In the genomic region with DNA sequence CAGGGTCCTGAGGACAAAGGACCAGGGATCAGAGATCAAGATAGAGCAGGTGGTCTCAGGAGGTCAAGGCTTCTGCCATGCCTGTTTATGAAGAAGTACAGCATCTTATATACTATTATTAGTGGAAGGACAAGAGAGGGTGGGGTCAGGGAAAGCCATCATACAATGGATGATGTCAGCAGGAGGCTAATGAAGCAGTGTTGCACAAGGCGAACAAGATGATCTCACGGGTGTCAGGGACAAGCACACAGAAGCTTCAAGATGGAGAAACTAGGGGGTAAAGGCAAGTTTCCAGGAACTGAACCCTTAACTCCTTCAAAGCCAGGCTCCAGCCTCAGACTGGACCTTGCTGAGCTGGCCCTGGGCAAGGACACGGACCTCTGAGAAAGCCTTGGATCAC, we compare ENCODE assay signal across 16 mouse cellular contexts. TPM values are rescaled to one million over a fixed set of nuclear protein-coding genes. Genes with fewer than 3 reads are reported as not detected.
DNase-seq lines count a peak whose midpoint lies in the region; ATAC-seq lines count a peak whose summit lies in the region.
"Had no signal": no experiment of that assay in that cellular context is flagged by ENCODE, and none has a peak within 500 bp of the region (broad histone marks: within the 10 kb centered on the region; RNA-seq: fewer than 3 reads in every experiment).

No protein-coding gene starts in this region.

- 0 out of 2 replicates have a peak, but pooled peaks have one; percentile 12 for ATAC-seq in granulocyte monocyte progenitor cell, adult 5-6 weeks (replicated peaks; ENCODE audit: poor library complexity, severe bottlenecking)
- ATAC-seq in monocyte, adult 5-6 weeks (replicated peaks; ENCODE audit: insufficient number of reproducible peaks, low FRiP score, low TSS enrichment, poor library complexity, severe bottlenecking): peak; percentile 84
- ATAC-seq: activated CD4-positive, CD25-positive, alpha-beta regulatory T cell, adult 4 months; forebrain, embryonic 14.5 days; forebrain, embryonic 16.5 days; Patski had no signal

- peak; percentile 33 for DNase-seq in adrenal gland, adult 8-10 months
- DNase-seq in adrenal gland, postnatal 25 days: no peak
- DNase-seq in NIH3T3 (ENCODE audit: low read depth): peak; percentile 20
- DNase-seq in heart, adult 18-20 months: no peak
- no peak for DNase-seq in embryo, embryonic 11 days
- DNase-seq: adrenal gland, postnatal 14 days; cerebellum, adult 11-12 months; cerebellum, adult 2 months; cerebellum, adult 9-10 months; cerebellum, postnatal 25 days had no signal

RNA-seq across cellular contexts. Expression of a gene that starts 1.8 kb away (rescaled TPM):
- 1 to 10 TPM in 2 of 4 experiments, under 1 TPM in 2; 0.59 to 1.8 (median 1.2) TPM for total RNA-seq in adrenal gland, adult 8-10 months (2022)
- 0.29 and 1.0 TPM in 2 replicates for total RNA-seq in adrenal gland, postnatal 25 days (2021)
- 2.8 and 3.1 TPM in 2 replicates for total RNA-seq in granulocyte monocyte progenitor cell, adult 5-6 weeks (2014; fragmentation: Nextera tagmentation)
- 0.77 and 0.78 TPM in 2 replicates for total RNA-seq in granulocyte monocyte progenitor cell, adult 5-6 weeks (2017)
- 7.8 to 13.5 TPM (median 10.2 TPM) in 3 replicates for total RNA-seq in monocyte, adult 5-6 weeks (2017)
- total RNA-seq in heart, adult 18-20 months (2021): under 1 TPM; 0.47 to 0.75 TPM

RNA-seq across cellular contexts. Expression of a gene that starts 17.3 kb away (rescaled TPM):
- 10 to 100 TPM; 22.0 to 24.8 (median 22.9) TPM for total RNA-seq in adrenal gland, adult 8-10 months (2022)
- total RNA-seq in adrenal gland, postnatal 25 days (2021): 24.7 and 29.4 TPM in 2 replicates
- 10.2 and 14.3 TPM in 2 replicates for total RNA-seq in granulocyte monocyte progenitor cell, adult 5-6 weeks (2014; fragmentation: Nextera tagmentation)
- 7.3 and 8.2 TPM in 2 replicates for total RNA-seq in granulocyte monocyte progenitor cell, adult 5-6 weeks (2017)
- total RNA-seq in monocyte, adult 5-6 weeks (2017): 3.9 to 13.9 TPM (median 6.1 TPM) in 3 replicates
- 1 to 10 TPM; 6.4 to 7.8 TPM for total RNA-seq in heart, adult 18-20 months (2021)

RNA-seq across cellular contexts. Expression of a gene that starts 19.9 kb away (rescaled TPM):
- total RNA-seq in adrenal gland, adult 8-10 months (2022): 10 to 100 TPM; 21.0 to 45.5 (median 36.7) TPM
- 21.9 and 36.2 TPM in 2 replicates for total RNA-seq in adrenal gland, postnatal 25 days (2021)
- total RNA-seq in granulocyte monocyte progenitor cell, adult 5-6 weeks (2014; fragmentation: Nextera tagmentation): 13.4 and 26.7 TPM in 2 replicates
- 5.3 and 10.0 TPM in 2 replicates for total RNA-seq in granulocyte monocyte progenitor cell, adult 5-6 weeks (2017)
- total RNA-seq in monocyte, adult 5-6 weeks (2017): 8.2 to 14.9 TPM (median 14.3 TPM) in 3 replicates
- 1 to 10 TPM; 4.0 to 5.3 TPM for total RNA-seq in heart, adult 18-20 months (2021)

Comparison
In these comparisons a context has a peak if more than half of its experiments do, and no peak if none do; other contexts are left out.
1. DNase-seq: peak in adrenal gland, adult 8-10 months (single experiment) and NIH3T3 (single experiment); none in adrenal gland, postnatal 25 days (single experiment), heart, adult 18-20 months (0 of 2) and embryo, embryonic 11 days (single experiment).